Mouse (Mus musculus): ENCODE data around the gene Hist1h2ao. TPM values are rescaled to one million over a fixed set of nuclear protein-coding genes. Genes with fewer than 3 reads are reported as not detected.
A peak's percentile ranks its signal among the peaks of the same experiment; 100 is the strongest.
"Not testable (repeated sequence)": the region's sequence is repeated elsewhere in the genome, so short reads cannot be mapped to it uniquely, and the experiment has no call there.

Hist1h2ao gene
- total RNA-seq (2021) = 10 to 100 TPM in 1 of 2 experiments, not detected in 1; 24.7 TPM
- long read RNA-seq, experiment 1 = 0 reads
- long read RNA-seq, experiment 2 = 0 reads

- DNase-seq = not testable (repeated sequence)
Measured at GRCm38 (mm10) chr13:21810073-21810472, at the start of gene Hist1h2ao, which contains the start of gene Hist1h2bq. Gene Hist1h2ao, plus strand, starts transcription at chr13:21810465. Gene Hist1h2bq, minus strand, starts transcription at chr13:21810197.

- peak; percentile 50 for DNase-seq
Measured at GRCm38 (mm10) chr13:21778814-21779766, 31.2 kb upstream of the Hist1h2ao start.

- DNase-seq = peak; percentile 30
Measured at GRCm38 (mm10) chr13:21779767-21780731, 30.2 kb upstream of the Hist1h2ao start, which contains the start of gene Hist1h1b. Gene Hist1h1b, minus strand, starts transcription at chr13:21780625.

GRCm38 (mm10) chr13:21781021-21781555 lies 29.2 kb upstream of the Hist1h2ao start:
- no peak for DNase-seq

GRCm38 (mm10) chr13:21781639-21782038 lies 28.6 kb upstream of the Hist1h2ao start:
- no peak for DNase-seq

- DNase-seq = not testable (repeated sequence)
Measured at GRCm38 (mm10) chr13:21782361-21783254, 27.7 kb upstream of the Hist1h2ao start.

GRCm38 (mm10) chr13:21783255-21783617 lies 27.0 kb upstream of the Hist1h2ao start, which contains the start of gene Hist1h3i:
Gene Hist1h3i, minus strand, starts transcription at chr13:21783370.
- DNase-seq = peak; percentile 17

GRCm38 (mm10) chr13:21783734-21784161 lies 26.5 kb upstream of the Hist1h2ao start:
- DNase-seq = no peak

- DNase-seq = no peak
Measured at GRCm38 (mm10) chr13:21784311-21784710, 26.0 kb upstream of the Hist1h2ao start.

GRCm38 (mm10) chr13:21786189-21786898 lies 23.9 kb upstream of the Hist1h2ao start:
- no peak for DNase-seq

GRCm38 (mm10) chr13:21786899-21787629 lies 23.2 kb upstream of the Hist1h2ao start, which contains the start of the genes Hist1h2an and Hist1h2bp:
Gene Hist1h2an, minus strand, starts transcription at chr13:21787218.
Gene Hist1h2bp, plus strand, starts transcription at chr13:21787461.
- peak; percentile 81 for DNase-seq

- no peak for DNase-seq
Measured at GRCm38 (mm10) chr13:21787760-21788593, 22.3 kb upstream of the Hist1h2ao start.

- no peak for DNase-seq
Measured at GRCm38 (mm10) chr13:21789925-21790324, 20.3 kb upstream of the Hist1h2ao start.

GRCm38 (mm10) chr13:21790601-21791283 lies 19.5 kb upstream of the Hist1h2ao start:
- no peak for DNase-seq

GRCm38 (mm10) chr13:21795584-21795983 lies 14.7 kb upstream of the Hist1h2ao start:
- no peak for DNase-seq

- not testable (repeated sequence) for DNase-seq
Measured at GRCm38 (mm10) chr13:21797163-21797562, 13.1 kb upstream of the Hist1h2ao start.

- DNase-seq = not testable (repeated sequence)
Measured at GRCm38 (mm10) chr13:21803058-21803457, 7.2 kb upstream of the Hist1h2ao start.

All from gastrocnemius, postnatal 25 days (tissue).